Mouse (Mus musculus) cortical plate, adult 2 months (tissue): Measurements from ENCODE around the gene Palld. TPM values are rescaled to one million over a fixed set of nuclear protein-coding genes. Genes with fewer than 3 reads are reported as not detected.
A peak's percentile ranks its signal among the peaks of the same experiment; 100 is the strongest.

ENCODE experiments used
- H3K27ac ChIP-seq: fragments of 200-500 bp; 2 replicates; pipeline ENCODE4 v1.5.1; 2012; ENCODE audit warnings: low read length, control low read depth, inconsistent platforms; ENCODE audit not compliant: insufficient read depth
- H3K4me1 ChIP-seq: fragments of 200-500 bp; 2 replicates; pipeline ENCODE4 v1.6.1; 2011; ENCODE audit warnings: low read length; ENCODE audit not compliant: control insufficient read depth, insufficient read depth
- H3K4me3 ChIP-seq: fragments of 200-500 bp; 2 replicates; pipeline ENCODE4 v1.5.1; 2011; ENCODE audit warnings: mild to moderate bottlenecking, low read length, control low read depth; ENCODE audit not compliant: insufficient read depth
- CTCF ChIP-seq: fragments of 200-500 bp; IDR thresholded peaks from 2 replicates; pipeline ENCODE4 v1.5.1; 2011; ENCODE audit warnings: mild to moderate bottlenecking, control low read depth, low read length; ENCODE audit not compliant: insufficient read depth; ENCODE audit errors: extremely low read depth
- POLR2A ChIP-seq: fragments of 200-500 bp; IDR thresholded peaks from 2 replicates; pipeline ENCODE4 v1.6.1; 2011; ENCODE audit warnings: mild to moderate bottlenecking, low read length, control low read depth; ENCODE audit not compliant: insufficient read depth; ENCODE audit errors: extremely low read depth
- polyA plus RNA-seq: library from polyadenylated mRNA; depleted of rRNA; stranded (reverse); fragments of >200 nt; gene quantifications from 2 replicates; pipeline ENCODE4 v1.2.3, GENCODE M21; 2012

Gene Palld
- polyA plus RNA-seq, 1 experiment, result 3.5 TPM

DNA sequence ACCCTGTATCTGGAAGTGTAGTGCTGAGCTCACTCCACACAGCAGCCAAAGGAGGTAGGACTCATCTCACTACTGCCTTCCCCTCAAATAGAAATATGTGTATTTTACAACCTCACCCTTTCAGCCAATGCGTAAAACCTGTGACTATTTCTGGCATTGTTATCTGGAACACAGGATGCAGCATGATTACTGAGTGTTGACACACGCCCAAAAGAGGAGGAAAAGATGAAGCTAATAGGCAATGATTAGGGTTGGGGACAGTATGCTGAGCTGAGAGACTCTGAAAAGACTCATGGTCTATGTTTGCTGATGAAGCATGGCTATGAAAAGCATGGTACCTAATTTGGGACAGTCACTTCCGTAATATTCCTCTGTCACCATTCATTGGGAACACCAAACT is 124.3 kb downstream of the Palld start:
- no peak overlapping the region for H3K27ac ChIP-seq
- TF ChIP-seq POLR2A (no peak), CTCF (no peak)

DNA sequence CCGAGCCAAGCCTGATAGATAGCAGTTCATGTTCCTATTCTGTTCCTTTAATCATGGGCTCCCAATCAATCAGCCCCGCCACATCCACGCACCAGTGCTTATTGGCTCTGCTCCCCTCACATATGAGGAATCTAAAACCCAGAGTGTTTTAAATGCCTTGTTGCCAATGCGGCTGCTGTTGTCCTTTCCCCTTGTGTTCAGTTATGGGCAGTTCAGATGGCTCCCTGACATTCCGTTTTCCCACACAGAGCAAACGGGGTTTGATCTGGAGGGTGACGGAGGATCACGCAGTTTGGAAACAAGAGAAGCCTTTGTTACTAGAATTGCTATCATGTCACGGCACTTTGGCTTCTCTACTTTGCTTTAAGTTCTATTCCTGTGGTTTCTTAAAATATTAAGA is 125.9 kb downstream of the Palld start:
- TF ChIP-seq CTCF (no peak), POLR2A (no peak)
- Histone ChIP-seq H3K4me1 (no peaks in the 10 kb centered on the region), H3K4me3 (no peak overlapping the region)

More for the DNA sequence above, 124.3 kb downstream of the Palld start:
- H3K4me3 ChIP-seq, result no peak overlapping the region
- H3K4me1 ChIP-seq, result no peaks in the 10 kb centered on the region

DNA sequence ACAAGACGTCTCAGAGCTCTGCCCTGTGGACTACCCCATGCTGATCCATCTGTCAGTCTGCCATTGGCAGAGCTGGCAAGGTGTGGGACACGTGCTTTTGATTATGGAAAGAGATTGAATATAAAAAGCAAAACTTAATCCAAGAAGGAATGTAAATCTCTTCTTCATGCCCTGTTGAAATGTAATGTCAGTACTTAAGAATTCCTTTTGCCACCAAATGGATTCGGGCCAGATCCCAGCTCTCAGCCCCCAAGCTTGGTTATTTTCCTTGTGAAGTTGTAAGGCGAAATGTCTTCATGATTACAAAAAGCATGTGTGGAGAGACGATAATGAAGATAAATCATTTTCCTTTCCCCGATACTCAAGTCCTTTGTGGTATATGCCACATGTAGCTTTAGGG is 126.6 kb downstream of the Palld start:
- no peak for TF ChIP-seq CTCF
- TF ChIP-seq POLR2A, result no peak
- H3K4me1 ChIP-seq, result no peaks in the 10 kb centered on the region
- H3K4me3 ChIP-seq, result no peak overlapping the region
- H3K27ac ChIP-seq, result no peak overlapping the region

More for the DNA sequence above, 125.9 kb downstream of the Palld start:
- no peak overlapping the region for H3K27ac ChIP-seq

DNA sequence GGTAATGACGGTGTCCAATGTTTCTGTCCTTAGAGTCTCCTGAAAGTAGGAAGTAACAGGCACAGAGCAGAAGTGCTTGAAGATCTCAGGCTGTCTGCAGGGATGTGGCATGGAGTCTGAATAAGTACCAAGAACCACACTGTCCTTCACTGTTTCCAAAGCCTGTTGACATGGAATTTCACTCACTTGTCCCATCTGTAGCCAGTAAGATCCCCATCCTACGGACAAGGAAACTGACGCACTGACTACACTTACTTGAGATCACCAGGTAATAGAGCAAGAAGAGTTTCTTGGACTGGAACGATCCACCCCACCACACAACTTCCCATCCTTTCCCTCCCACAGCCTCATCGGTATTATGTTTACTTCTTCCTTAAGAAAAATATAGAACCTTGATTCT is 128.3 kb downstream of the Palld start:
- Histone ChIP-seq H3K27ac (no peak overlapping the region), H3K4me3 (no peak overlapping the region), H3K4me1 (no peaks in the 10 kb centered on the region)
- TF ChIP-seq POLR2A (no peak), CTCF (no peak)

DNA sequence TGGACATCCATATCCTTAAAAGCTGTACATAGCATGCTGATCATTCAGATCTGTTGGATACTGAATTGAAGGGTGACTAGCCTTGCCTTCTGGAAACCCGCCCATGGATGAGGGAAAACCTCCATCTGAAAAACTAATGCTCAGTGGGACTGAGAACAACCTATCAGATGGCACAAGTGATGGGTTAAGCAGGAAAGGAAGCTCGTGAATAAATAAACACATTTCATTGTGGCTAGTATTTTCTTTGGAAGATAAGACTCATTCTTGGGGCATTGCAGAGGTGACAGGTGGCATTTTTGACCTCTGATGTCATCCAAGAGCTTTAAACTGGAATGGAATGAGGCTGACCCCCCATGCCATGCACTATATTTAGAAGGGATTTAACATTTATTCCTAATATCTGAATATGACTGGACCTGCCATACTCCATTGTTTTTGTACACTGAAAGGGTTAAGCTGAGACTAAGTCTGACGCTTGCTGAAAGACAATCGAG is 128.8 kb downstream of the Palld start:
- TF ChIP-seq POLR2A (no peak), CTCF (no peak)
- Histone ChIP-seq H3K4me3 (no peak overlapping the region), H3K27ac (no peak overlapping the region), H3K4me1 (no peaks in the 10 kb centered on the region)

DNA sequence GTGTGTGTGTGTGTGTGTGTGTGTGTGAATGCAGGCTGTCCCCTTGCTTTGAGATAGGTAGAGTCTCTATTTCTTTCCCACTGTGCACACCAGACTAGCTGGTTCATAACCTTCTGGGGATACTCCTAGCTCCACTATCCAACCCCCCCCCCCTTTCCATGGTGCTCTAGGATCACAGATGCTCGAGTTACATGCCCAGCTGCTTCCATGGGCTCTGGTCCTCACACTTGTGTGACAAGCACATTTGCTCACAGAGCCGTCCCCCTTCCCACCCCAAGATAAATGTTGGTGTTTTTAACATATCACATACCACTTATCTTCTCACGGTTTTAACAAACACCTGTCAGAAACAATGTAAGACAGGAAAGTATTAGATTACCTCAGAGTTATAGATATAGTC is 131.2 kb downstream of the Palld start:
- TF ChIP-seq POLR2A (no peak), CTCF (no peak)
- Histone ChIP-seq H3K27ac (no peak overlapping the region), H3K4me1 (no peaks in the 10 kb centered on the region), H3K4me3 (no peak overlapping the region)

DNA sequence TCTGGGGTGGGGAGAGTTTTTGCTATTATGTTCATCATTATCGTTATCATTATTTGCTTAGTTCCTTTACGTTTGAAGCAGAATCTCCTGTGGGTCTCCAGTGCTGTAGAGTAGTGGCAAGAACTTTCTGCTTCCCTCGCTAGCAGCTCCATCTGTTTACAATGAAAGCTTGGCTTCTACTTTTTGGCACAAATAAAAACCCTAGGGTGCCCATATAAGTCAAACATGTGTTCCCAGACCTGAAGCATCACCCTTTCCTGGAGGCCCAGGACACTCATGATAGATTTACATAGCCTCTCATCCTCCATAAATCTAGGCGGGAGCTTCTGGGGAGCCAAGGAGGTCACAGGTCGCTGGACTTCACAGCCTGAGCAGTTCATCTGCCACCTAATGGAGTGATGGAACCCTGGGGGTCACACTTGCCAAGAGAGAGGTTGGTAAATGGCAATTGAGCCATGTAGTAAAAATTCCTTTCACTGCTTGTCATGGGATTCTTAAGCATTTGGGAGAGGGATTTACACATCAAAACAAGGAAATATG is 133.1 kb downstream of the Palld start:
- H3K4me1 ChIP-seq, result no peaks in the 10 kb centered on the region
- no peak overlapping the region for H3K27ac ChIP-seq
- H3K4me3 ChIP-seq, result no peak overlapping the region
- TF ChIP-seq POLR2A, result no peak
- no peak for TF ChIP-seq CTCF

DNA sequence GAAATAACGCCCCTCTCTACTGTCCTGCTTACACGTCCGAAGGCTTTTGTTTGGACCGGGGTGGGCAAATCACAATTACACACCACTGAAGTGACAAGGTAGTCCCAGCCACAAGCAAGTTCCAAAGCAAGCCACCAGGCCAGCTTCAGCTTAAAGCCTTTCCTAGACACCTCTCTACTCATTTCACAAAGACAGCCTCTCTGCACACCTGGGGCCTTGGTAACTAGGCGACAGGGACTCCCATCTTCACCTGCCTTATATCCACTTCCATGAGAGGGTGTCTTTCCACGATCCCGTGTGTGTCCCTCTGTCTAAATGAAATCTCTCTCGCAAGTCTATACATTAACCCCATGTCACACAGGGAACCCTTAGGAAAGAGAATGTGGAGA is 142.3 kb downstream of the Palld start:
- no peak for TF ChIP-seq POLR2A
- TF ChIP-seq CTCF, result no peak
- Histone ChIP-seq H3K27ac (no peak overlapping the region), H3K4me3 (peak overlapping the region; percentile 30; the same call in 1 of the 2 replicates), H3K4me1 (no peaks in the 10 kb centered on the region)

DNA sequence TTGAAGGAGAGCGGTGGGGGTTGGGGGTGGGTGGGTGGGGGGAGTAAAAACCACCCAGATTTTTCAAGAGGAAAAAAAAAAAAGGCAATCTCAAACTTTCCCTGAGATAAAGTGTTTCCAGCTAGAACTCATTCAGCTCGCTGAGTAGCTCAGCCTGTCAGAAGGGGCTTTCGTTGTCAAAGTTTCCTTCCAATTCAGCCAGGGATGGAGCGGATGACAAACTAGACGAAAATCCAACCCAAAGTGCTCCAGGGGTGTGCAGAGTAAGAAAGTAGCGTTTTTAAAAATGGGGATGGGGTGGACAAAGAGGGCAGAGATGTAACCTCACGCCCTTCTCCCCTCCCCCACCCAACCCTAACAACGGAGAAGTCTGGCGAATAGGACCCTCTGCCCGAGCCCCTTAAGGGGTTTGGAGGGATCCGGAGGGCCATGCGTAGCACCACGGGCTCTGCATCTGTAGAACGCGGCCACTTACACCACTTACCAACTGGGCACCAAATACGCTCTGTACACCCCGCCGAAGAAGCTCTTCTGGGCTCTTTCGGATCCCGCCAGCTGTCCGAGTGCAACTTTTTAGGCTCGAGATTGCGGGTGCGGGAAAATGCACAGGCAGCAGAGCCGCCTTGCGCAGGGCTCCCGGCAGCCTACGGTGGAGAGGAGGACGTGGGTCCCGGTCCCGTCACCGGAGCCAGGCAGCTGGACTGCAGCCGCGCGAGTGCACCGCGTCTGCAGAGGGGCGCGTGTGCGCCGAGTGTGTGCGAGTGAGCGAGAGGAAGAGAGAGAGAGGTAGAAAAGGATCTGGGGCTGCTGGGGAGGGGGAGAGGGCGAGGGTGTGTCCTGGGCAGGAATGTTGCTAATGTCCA is 142.9 kb downstream of the Palld start:
- peak overlapping the region; percentile 30 for H3K4me3 ChIP-seq
- H3K27ac ChIP-seq, result no peak overlapping the region
- no peak for TF ChIP-seq CTCF
- TF ChIP-seq POLR2A, result no peak
- H3K4me1 ChIP-seq, result no peaks in the 10 kb centered on the region
